Mouse (Mus musculus) layer of hippocampus, adult 9-11 months (tissue): ENCODE data around the gene Setd5.

Source experiments
- DNase-seq: peaks from one replicate; pipeline ENCODE4 v3.0.0; 2022

Setd5 gene

DNA sequence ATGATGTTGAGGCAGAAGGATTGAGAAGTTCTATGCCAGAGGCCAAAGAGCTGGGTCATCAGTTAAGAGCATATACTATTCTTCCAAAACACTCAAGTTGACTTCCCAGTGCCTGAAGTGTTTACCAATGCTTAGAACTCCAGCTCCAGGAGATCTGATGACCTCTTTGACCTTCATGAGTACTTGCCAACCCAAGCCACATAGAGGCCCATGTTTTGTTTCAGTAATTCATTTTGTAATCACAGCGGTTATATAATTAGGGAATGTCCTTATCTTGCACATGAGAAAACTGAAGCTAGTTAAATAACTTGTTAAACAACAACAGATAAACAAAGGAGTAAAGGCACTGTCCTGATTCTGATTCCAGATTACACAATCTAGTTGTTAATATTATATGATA is 67.6 kb downstream of the Setd5 start:
- DNase-seq: no peak

DNA sequence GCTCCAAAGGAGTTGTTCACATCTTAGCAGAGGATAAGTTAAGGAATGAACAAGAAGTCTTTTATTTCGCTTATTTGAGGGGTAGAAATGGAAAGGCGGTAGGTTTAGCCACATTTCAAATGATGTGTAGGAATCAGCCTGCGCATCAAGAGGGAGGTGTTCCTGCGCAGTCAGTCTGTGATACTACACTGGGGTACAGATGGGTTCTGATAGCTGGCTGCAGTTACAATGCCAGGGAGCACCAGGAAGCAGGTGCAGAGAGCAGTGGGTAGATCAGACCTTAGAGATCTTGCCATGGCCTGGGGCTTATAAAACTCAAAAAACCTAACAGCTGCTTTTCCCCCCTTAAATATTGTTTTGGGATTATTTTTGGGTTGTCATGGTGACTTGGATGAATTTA is 68.1 kb downstream of the Setd5 start:
- no peak for DNase-seq

DNA sequence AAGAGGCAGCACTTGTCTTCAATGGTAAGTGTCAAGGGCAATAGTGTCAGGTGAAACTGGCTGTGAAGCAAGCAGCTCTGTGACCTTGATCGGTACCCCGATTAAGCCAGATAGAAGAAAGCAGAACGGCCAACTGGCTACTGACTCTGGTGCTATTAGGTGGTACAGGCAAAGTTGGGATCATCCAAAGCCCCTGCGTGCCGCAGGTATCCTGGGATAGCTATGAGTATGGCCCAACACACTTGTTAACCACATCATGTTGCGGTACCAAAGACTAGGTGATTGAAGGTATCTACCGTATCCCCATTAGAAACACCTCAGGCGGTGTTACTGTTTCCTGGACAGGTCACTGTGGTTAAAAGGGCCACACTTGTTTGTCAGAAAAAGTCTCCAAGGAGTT is 76.9 kb downstream of the Setd5 start:
- no peak for DNase-seq

DNA sequence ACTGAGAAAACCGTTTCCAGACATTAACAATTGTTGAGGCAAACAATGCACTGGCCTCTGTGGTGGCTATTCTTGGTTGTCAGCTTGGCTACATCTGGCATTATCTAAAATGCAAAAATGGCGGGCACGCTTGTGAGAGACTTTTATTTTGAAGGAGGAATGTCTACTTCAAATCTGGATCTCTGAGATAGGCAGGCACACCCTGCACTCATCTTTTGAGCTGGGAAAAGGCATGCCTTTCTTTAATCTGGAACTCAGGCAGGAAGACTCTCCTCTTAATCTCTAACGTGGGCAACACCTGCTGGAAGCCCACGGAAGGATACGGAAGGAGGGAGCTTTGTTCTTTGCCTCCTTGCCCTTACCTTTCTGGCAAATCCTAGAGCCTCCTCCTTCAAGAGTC is 77.7 kb downstream of the Setd5 start:
- no peak for DNase-seq

DNA sequence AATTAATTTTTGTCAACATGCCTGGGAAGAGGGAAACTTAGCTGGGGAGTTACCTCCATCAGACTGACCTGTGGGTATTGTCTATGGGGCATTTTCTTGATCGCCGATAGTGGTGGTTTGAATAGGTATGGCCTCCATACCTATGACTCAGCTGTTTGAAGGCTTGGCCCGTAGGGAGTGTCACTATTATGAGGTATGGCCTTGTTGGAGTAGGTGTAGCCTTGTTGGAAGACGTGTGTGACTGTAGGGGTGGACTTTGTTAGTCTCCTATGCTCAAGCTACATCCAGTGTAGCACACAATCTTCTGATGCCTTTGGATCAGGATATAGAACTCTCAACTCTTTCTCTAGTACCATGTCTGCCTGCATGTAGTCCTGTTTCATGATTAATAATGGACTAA is 78.9 kb downstream of the Setd5 start:
- no peak for DNase-seq

DNA sequence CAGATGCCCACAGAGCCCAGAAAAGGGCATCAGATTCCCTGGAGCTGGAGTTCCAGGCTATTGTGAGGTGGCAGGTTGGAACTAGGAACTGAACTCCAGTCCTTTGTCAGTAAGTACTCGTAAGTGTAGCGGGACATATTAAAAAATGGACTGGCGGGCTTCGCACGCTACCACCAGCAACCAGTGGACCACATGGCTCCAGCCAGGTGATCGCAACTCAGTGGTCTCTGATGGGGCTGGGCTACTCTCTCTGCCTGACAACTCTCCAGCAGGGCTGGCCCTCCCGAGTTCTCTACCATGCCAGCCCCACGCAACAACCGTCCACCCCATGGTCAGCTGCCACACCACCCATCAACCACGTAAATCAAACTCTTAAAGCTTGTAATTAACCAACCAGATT is 82.9 kb downstream of the Setd5 start:
- DNase-seq: no peak

DNA sequence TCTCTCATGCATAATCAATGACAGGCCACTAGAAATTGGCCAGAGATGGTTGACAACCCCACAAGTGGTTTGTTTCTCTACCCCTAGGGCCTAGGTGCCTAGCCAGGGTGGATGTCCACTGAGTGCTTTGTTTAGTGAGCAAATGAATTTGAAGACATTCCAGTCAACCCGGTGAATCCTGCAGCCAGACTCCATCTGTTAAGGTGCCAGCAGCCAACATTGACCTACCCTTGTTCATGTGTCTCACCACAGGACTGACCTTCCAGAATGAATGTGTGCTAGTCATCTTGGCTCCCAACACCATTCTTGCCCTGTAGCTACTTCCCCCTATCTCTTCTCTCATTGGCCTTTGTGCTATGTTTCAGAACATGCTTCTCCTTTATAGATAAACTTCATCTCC is 84.8 kb downstream of the Setd5 start:
- DNase-seq: no peak

- DNase-seq: no peak
Measured at GRCm38 (mm10) chr6:113163513-113163912, 86.3 kb downstream of the Setd5 start.

DNA sequence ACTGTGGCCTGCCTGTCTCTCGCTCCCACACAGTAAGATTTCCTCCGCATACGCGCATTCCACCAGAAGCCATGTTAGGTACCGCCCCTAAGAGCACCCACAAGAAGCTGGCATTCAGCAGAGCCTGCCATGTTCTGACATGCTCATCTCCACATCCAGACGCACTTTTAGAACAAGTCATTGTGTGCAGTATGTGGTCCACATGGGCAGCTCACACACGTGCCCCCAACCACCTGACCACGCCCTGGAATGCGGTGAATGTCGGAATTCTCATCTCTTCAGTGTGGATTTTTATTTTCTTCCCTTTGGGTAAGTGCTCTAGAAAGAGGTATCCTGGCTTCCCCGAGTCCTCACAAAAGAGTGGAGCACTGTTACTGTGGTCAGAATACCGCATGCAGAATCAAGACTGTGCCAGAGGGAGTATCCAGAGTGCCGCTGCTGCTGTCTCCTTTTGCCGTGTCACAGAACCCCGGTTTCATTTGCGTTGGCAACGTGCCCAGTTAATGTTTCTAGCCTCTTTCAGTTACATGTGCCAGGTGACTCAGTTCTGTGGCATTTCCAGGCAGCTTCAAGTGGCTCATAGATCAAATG is 89.6 kb downstream of the Setd5 start:
- peak; percentile 70 for DNase-seq

DNA sequence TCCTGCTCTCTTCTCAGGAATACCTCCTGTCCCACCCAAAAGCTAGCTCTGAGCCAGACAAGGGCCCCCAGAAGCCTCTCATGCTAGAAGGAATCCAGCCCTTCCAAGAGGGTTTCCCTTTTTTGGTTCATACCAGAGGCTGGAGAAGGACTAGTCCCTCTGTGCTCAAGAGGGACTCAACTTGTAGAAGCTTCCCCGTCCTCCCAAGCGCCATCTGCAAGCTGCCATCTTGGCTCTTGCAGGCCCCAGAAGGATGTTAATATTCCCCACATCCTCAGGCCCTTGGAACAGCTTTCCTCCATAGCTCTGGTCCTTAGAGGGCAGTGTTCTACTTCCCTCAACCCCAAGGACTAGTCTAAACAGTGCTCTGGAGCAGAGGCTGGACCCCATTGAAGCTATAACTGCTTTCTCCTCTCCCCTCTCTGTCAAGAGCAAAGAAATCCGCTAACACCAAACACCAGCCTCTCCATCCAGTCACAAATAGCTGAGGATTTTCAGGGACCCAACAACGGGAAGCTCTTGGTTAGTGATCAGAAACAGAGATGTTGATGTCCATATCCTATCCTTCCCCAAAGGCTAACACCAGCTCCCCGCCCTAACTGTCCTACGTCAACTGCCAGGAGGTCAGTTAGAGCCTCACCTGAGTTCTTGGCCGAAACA is 91.3 kb downstream of the Setd5 start:
- DNase-seq: no peak

- DNase-seq: no peak
Measured at GRCm38 (mm10) chr6:113169852-113170251, 92.7 kb downstream of the Setd5 start.

- no peak for DNase-seq
Measured at GRCm38 (mm10) chr6:113170651-113171050, 93.5 kb downstream of the Setd5 start.

DNA sequence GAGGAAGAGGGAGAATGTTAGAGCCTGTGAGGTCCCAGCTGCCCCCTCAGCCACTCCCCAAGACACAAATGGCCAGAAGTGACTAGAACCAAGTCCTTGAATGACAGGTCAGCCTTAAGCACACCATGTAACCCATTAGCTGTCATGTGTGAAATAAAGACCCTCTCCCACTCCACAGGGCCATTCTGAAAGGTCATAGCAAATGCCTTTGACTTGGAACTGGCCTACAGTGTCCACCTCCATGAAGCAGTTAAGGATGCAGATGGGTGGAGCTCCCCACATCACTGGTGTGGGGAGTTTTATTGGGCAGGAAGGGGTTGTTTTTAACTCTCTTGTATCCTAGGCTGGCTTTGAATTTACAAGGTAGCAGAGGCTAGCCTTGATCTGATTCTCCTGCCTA is 94.8 kb downstream of the Setd5 start:
- no peak for DNase-seq

- DNase-seq: peak; percentile 32
Measured at GRCm38 (mm10) chr6:113172568-113172967, 95.4 kb downstream of the Setd5 start.

DNA sequence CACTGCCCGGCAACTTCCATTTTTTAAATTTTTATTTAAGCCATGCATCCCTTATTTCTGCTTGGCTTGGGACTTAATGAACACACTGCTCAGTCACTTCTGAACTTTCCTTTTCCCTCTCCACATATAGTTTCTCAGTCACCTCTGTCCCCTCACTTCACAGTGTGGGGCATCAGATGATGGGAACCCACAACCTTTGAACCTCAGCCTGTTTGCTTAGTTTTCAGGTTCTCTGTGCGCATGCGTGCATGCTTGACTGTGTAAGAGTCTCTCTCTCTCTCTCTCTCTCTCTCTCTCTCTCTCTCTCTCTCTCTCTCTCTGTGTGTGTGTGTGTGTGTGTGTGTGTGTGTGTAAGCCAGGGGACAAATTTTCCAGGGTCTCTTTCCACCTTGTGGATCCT is 98.3 kb downstream of the Setd5 start:
- no peak for DNase-seq

- no peak for DNase-seq
Measured at GRCm38 (mm10) chr6:113176613-113177012, 99.4 kb downstream of the Setd5 start.

DNA sequence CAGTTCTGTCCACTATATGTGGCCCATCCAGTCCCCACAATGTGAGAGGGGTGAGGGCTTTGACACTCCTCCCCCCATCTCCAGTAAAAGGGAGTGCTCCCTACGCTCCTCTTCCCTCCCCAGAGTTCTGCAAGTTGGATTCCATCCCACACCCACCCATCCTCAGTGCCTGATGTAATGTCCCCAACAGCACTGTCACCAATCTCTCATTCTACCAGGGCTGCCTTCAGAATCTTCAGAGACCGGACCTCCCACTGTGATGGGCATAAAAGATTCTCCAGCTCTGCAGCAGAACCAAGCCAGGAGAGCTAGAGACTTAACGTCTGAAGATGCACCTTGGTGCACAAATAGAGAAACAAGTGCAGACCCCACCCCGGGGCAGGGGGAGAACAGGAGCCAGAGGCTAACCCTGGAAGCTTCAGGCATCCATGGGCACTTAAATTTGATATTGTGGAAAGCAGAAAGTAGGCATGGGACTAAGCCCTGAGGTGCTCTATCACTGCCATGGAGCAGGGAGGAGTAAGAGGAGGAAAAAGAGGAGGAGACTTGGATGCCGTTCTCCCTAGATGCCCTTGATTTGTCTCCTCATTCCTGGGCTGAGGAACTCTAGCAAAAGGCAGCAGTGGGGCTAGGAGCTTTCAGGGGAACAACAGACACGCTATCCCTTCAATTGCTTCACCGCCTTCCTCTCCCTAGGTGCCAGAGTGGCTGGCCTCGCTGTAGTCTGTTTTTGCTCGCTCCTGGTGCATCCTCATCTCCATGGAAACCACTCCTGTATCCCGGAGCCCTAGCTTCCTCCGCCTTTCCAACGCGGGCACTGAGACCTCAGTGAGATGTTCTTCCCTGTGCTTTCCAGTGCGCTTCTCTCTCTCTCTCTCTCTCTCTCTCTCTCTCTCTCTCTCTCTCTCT is 101.4 kb downstream of the Setd5 start:
- DNase-seq: peak; percentile 79

DNA sequence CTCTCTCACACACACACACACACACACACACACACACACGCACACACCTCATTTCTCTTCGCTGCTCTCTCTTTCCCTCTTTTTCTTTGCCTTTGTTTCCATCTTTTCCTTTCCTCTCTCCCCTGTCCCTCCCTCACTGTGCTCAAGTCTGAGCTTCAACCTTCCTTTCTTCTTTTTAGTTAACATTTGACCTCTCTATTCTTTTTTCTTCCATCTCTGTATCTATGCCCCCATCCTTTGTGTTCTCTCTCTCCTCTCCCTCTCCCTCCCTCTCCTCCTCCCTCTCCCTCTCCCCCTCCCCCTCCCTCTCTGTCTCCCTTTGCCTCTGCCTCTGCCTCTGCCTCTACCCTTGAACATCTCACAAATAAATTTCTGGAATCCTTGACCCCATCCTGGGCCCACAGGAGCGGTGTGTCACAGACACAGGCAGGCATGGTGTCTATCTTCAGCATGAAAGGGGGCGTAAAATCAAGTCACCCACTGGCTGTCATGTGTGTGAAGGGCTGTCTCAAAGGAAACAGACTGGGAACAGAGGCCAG is 102.1 kb downstream of the Setd5 start:
- no peak for DNase-seq

- DNase-seq: no peak
Measured at GRCm38 (mm10) chr6:113184163-113184562, 107.0 kb downstream of the Setd5 start.

DNA sequence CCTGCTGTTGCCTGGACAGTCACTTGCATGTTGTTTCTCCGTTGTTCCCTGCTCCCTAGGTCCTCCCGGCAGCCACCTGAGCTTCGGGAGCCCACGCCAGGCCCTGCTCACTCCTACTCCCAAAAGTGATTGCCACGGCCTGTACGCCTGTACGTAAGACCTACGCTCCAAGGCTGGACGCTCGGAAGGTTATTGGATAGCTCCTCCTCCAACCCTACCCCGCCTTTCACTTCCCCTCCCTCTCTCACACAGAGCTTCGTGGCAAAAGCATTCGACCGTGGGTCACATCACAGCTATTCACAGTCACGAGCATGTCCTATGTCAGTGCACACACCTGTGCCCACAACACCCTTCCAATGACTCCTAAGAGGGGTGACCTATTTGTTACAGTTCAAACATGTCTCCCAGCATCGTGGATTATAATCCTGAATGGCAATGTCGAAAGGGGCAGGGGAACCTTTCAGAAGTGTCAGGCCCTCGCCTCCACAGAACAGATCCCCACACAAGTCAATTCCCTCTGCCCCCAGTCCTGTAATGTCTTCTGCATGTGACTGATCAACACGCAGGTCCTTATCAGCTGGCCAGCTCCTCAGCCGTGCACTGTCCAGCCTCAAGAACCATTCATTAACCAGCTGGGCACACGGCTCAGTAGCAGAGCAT is 107.8 kb downstream of the Setd5 start:
- no peak for DNase-seq

DNA sequence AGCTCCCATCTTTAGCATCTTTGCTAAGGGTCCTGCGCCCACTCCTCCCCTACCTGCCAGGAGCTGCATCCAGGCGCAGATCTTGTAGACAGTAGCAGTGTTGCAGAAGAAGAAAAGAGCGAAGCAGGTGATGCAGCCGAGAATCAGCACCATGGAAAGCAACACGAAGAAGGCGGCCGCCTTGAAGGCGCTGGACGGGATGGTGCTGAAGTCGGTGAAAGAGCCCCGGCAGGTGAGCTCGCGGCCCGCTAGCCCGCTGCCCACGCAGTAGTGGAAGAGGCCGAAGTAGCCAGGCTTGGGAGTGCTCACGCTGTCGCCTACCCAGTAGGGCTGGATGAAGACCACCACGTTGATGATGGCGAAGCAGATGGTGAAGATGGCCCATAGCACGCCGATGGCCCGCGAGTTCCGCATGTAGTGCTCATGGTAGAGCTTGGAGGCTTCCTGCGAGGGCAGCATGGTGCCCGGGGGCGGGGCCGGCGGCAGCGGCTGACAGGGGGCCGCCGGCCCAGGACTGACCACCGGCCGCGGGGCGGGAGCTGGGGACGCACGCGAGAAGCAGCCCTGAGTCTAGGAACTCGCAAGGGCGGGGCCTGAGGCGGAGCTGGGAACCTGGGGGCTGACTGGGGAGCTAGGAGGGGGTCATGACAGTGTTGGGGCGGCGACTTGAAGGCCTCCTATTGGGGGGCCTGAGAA is 116.7 kb downstream of the Setd5 start:
- DNase-seq: no peak

- DNase-seq: no peak
Measured at GRCm38 (mm10) chr6:113194517-113194840, 117.3 kb downstream of the Setd5 start.
